Mouse (Mus musculus) small intestine, adult 10 weeks (tissue): ENCODE data around the gene Vdac2. TPM values are rescaled to one million over a fixed set of nuclear protein-coding genes. Genes with fewer than 3 reads are reported as not detected.

Experiments
- polyA plus RNA-seq: library from polyadenylated mRNA; stranded (reverse); fragments of 350-450 nt; fragmentation: Illumina TruSeq; extraction: RNeasy Lipid Tissue Mini Kit (QIAGEN cat#74804); gene quantifications from one replicate; pipeline ENCODE4 v1.2.3, GENCODE M21; 2014; ENCODE audit warnings: low replicate concordance

Gene Vdac2
- 700 TPM for polyA plus RNA-seq

DNA sequence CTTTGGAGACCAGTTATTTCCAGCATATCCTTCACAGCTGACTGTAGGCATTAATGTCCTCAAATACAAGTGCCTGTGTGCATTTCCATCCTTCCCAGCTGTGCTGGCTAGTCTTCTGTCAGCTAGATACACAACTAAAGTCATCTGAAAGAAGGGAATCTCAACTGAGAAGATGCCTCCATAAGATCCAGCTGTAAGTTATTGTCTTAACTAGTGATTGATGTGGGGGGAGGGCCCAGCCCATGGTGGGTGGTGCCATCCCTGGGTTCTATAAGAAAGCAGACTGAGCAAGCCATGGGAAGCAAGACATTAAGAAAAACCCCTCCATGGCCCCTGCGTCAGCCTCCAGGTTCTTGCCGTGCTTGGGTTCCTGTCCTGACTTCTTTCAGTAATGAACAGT is at the start of gene Vdac2:
Vdac2 (plus strand) TSS at position 301 of the 400 bp plus-strand sequence.

DNA sequence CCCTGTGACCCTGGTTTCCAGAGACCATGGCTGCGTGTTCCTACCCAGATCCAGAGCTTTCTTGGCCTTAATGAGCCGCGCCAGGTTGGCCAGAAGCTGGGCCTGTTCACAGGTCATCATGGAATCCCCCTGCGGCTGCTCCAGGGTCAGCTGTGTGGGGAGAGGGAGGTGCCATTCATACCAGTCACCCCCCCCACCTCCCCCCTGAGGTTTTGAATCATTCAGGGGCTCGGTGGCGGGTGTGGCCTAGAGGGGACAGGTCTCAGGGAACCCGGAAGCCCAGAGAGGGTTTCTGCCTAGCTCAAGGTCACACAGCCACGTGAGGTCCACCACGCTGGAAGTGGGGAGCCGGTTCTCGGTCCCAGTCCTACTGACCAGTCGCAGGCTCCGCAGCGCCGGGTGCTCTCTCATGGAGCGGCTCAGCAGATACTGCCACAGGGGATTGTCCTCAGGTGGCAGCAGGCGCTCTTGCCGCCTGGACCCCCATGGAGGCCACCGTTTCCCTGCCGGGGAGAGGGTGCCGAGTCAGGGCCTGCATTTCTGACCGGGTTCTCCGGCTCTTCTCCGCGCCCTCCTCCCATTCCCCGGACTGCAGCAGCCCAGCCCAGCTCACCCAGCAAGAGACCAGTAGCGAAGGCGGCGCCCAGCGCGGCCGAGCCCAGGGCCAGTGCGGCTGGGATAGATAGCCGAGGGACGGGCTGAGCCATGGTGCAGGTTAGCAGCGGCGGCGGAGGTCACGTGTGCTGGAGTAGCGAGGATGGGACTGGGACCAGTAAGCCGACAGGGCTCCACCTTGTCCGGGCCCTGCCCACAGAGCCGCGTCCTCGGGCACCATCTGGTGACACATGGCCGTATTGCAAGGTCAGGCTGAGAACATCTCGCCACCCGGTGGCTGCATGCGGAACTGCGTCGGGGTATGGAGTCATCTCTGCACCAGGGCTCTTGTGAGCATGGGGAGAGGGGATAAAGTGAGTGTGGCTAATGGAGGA is 23.4 kb downstream of the Vdac2 start, which contains the start of gene Comtd1:
Comtd1 (minus strand) TSS at position 812 of the 989 bp plus-strand sequence.

Other genes starting within 250 kb of the Vdac2 start
- not detected for gene Dupd1, start 110.7 kb upstream of the Vdac2 start, polyA plus RNA-seq
- 75.0 TPM for gene Samd8, start 74.7 kb upstream of the Vdac2 start, polyA plus RNA-seq
- gene Dusp13, start 74.1 kb upstream of the Vdac2 start, polyA plus RNA-seq: not detected
- gene Comtd1, start 23.7 kb downstream of the Vdac2 start, polyA plus RNA-seq: not detected
- gene Zfp503, start 164.4 kb downstream of the Vdac2 start, polyA plus RNA-seq: 5.7 TPM
- not detected for gene Lrmda, start 194.5 kb downstream of the Vdac2 start, polyA plus RNA-seq